Mouse (Mus musculus): ENCODE data around the gene Nrg3. TPM values are rescaled to one million over a fixed set of nuclear protein-coding genes. Genes with fewer than 3 reads are reported as not detected.

Nrg3 gene
- 0.37 and 0.43 TPM in 2 replicates for polyA plus RNA-seq (2016; fragmentation: Nextera tagmentation; extraction: Ambion mirVana)

GRCm38 (mm10) chr14:39472790-39473761 is at the start of gene Nrg3:
Gene Nrg3, minus strand, starts transcription at chr14:39473088.
- H3K27me3 ChIP-seq (ENCODE audit: poor library complexity, severe bottlenecking), result peaks cover 70% of the 10 kb centered on the region

GRCm38 (mm10) chr14:39508956-39509355 is 36.1 kb upstream of the Nrg3 start:
- DNase-seq (ENCODE audit: extremely low spot score, low spot score), result no peak
- Histone ChIP-seq H3K9me3 (peaks cover 9% of the 10 kb centered on the region; the same call in 1 of the 2 replicates), H3K4me3 (no peak overlapping the region), H3K36me3 (replicated peaks) (no peaks in the 10 kb centered on the region), H3K27ac (no peak overlapping the region), H3K4me1 (no peaks in the 10 kb centered on the region), H3K27me3 (ENCODE audit: poor library complexity, severe bottlenecking) (no peaks in the 10 kb centered on the region)
- 91% methylated on average over 1 of the region's 1 CpGs for WGBS

More at GRCm38 (mm10) chr14:39472790-39473761, at the start of gene Nrg3:
- WGBS, result 3% methylated on average over 96 of the region's 121 CpGs
- peak; percentile 62 for DNase-seq (ENCODE audit: extremely low spot score, low spot score)
- Histone ChIP-seq H3K27ac (peak within 1 kb of the TSS; percentile 82), H3K9me3 (no peaks in the 10 kb centered on the region), H3K36me3 (replicated peaks) (no peaks in the 10 kb centered on the region), H3K4me3 (peak within 1 kb of the TSS; percentile 66), H3K4me1 (peaks cover 36% of the 10 kb centered on the region)

DNA sequence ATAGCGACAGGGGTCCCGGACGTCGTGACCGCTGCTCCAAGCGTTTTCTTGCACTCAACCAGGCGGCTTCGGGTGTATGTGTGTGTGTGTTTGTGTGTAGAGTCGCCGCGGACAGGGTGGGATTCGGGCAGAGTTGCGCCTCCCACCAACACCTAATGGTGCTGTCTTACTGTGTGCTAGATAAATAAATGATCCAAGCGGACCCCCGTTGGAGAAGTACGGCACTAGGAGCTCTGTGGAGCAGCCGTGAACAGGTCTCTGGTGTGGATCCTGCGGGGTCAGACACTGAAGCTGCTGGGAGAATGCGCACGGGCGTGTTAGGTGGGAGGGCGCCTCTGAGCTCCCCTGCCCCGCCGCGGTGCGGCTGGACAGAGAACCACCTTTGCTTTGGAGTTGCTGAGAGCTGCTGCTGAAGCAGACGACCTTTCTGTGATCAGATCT is 903 bp upstream of the Nrg3 start:
- Histone ChIP-seq H3K9me3 (no peaks in the 10 kb centered on the region), H3K4me3 (peak overlapping the region; percentile 66), H3K27me3 (ENCODE audit: poor library complexity, severe bottlenecking) (peaks cover 70% of the 10 kb centered on the region), H3K27ac (peak overlapping the region; percentile 82), H3K4me1 (peaks cover 36% of the 10 kb centered on the region), H3K36me3 (replicated peaks) (no peaks in the 10 kb centered on the region)
- peak; percentile 42 for DNase-seq (ENCODE audit: extremely low spot score, low spot score)
- WGBS, result 2% methylated on average over 27 of the region's 27 CpGs

- Histone ChIP-seq H3K4me3 (peak overlapping the region; percentile 66), H3K27me3 (ENCODE audit: poor library complexity, severe bottlenecking) (peaks cover 70% of the 10 kb centered on the region), H3K27ac (peak overlapping the region; percentile 82), H3K9me3 (no peaks in the 10 kb centered on the region), H3K36me3 (replicated peaks) (no peaks in the 10 kb centered on the region), H3K4me1 (peaks cover 36% of the 10 kb centered on the region)
- under 1% methylated on average over 51 of the region's 56 CpGs for WGBS
- no peak for DNase-seq (ENCODE audit: extremely low spot score, low spot score)
These were observed 639 bp downstream of the Nrg3 start for GRCm38 (mm10) chr14:39472146-39472751.

GRCm38 (mm10) chr14:39471236-39471981 is 1.5 kb downstream of the Nrg3 start:
- no peaks in the 10 kb centered on the region for H3K9me3 ChIP-seq
- WGBS, result 2% methylated on average over 12 of the region's 12 CpGs

DNA sequence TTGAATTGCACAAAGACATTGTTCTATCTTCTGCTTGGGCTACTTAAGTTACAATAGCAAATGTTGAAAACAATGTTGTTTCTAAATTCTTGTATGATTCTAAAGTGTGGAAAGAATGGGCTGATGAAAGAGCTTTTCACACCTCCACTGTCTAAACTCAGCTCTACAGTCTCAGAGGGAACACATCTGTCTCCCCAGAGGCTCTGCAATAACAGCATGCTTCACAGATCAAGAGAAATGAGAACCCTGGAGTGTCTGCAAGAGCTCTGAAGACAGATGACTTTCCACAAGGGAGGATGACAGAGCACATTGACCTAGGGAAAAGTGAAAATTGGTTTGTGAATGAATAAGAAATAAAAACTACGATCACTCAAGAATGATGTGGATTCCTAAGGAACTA is 27.4 kb downstream of the Nrg3 start:
- 81% methylated on average over 1 of the region's 1 CpGs for WGBS

More at GRCm38 (mm10) chr14:39471236-39471981, 1.5 kb downstream of the Nrg3 start:
- peak; percentile 30 for DNase-seq (ENCODE audit: extremely low spot score, low spot score)
- Histone ChIP-seq H3K27me3 (ENCODE audit: poor library complexity, severe bottlenecking) (peaks cover 66% of the 10 kb centered on the region), H3K4me3 (peak overlapping the region; percentile 66), H3K36me3 (replicated peaks) (no peaks in the 10 kb centered on the region), H3K4me1 (peaks cover 36% of the 10 kb centered on the region), H3K27ac (peak overlapping the region; percentile 82; the same call in 1 of the 2 replicates)

DNA sequence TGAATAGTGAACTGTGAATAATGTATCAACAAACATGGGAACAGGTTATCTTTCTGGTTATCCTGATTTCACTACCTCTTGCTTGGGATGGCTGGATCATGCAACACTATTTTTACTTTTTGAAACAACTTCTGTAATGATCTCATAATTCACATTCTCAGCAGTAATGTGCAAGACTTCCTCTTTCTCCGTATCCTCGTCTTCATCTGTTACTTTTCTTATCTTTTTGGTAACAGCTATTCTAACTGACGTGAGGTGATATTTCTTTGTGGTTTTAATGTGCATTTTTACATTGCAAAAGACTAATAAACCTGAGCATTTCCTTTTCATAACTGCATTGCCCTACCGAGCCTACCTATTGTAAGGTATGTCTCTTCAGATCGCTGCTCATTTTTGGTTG is 44.4 kb downstream of the Nrg3 start:
- 91% methylated on average over 5 of the region's 5 CpGs for WGBS
- H3K4me1 ChIP-seq, result 0 out of 2 replicates have a peak, but pooled peaks cover under 1% of the 10 kb centered on the region

More for the DNA sequence above, 27.4 kb downstream of the Nrg3 start:
- no peak overlapping the region for H3K27ac ChIP-seq
- H3K4me3 ChIP-seq, result no peak overlapping the region
- no peaks in the 10 kb centered on the region for H3K9me3 ChIP-seq
- H3K27me3 ChIP-seq (ENCODE audit: poor library complexity, severe bottlenecking), result no peaks in the 10 kb centered on the region
- H3K36me3 ChIP-seq (replicated peaks), result no peaks in the 10 kb centered on the region
- no peaks in the 10 kb centered on the region for H3K4me1 ChIP-seq
- DNase-seq (ENCODE audit: extremely low spot score, low spot score), result no peak

GRCm38 (mm10) chr14:39421874-39422273 is 51.0 kb downstream of the Nrg3 start:
- DNase-seq (ENCODE audit: extremely low spot score, low spot score), result no peak
- 53% methylated on average over 1 of the region's 1 CpGs for WGBS
- Histone ChIP-seq H3K4me3 (no peak overlapping the region), H3K4me1 (peaks cover 20% of the 10 kb centered on the region), H3K27me3 (ENCODE audit: poor library complexity, severe bottlenecking) (no peaks in the 10 kb centered on the region), H3K36me3 (replicated peaks) (no peaks in the 10 kb centered on the region), H3K9me3 (no peaks in the 10 kb centered on the region), H3K27ac (no peak overlapping the region)

More for the DNA sequence above, 44.4 kb downstream of the Nrg3 start:
- no peak for DNase-seq (ENCODE audit: extremely low spot score, low spot score)
- Histone ChIP-seq H3K4me3 (no peak overlapping the region), H3K9me3 (no peaks in the 10 kb centered on the region), H3K27me3 (ENCODE audit: poor library complexity, severe bottlenecking) (no peaks in the 10 kb centered on the region), H3K36me3 (replicated peaks) (no peaks in the 10 kb centered on the region), H3K27ac (no peak overlapping the region)

DNA sequence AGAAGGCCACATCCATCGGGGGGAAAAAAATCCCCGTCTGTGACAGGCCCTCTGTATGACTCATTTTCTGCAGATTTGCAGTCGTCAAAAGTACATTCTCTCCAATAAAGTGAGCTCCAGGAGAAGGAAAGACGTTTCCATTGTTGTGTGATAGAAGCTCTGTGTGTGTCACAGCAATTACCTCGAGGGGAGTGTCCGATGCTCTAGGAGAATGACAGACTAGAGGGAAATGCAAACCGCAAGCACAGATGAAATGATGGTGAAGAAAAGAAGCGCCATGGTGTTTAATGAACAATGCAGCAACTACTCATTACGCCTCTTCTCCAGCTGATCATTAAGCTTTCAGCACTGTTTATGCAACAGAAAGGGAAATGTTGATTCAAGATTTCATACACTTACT is 59.6 kb downstream of the Nrg3 start:
- Histone ChIP-seq H3K27me3 (ENCODE audit: poor library complexity, severe bottlenecking) (no peaks in the 10 kb centered on the region), H3K9me3 (no peaks in the 10 kb centered on the region), H3K4me3 (no peak overlapping the region), H3K4me1 (peaks cover 6% of the 10 kb centered on the region; the same call in 1 of the 2 replicates), H3K27ac (no peak overlapping the region), H3K36me3 (replicated peaks) (no peaks in the 10 kb centered on the region)
- WGBS, result 49% methylated on average over 9 of the region's 9 CpGs
- no peak for DNase-seq (ENCODE audit: extremely low spot score, low spot score)

DNA sequence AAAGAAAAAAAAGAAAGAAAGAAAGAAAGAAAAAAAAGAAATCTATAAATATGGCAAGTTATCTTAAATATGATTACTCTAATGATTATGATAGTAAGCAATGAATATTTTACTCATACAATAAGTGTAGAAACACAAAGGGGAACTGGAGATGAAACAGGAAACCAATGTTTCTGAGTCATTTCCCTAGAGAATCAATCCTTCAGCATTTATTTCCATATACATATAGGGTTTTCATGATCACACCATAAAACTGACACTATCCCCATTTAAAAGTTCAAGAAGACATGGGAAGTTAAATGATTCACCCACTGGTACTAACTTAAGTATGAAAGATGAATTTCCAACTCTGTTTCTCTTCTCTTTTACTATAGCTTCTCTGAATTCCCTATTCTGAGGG is 86.0 kb downstream of the Nrg3 start:
- H3K27me3 ChIP-seq (ENCODE audit: poor library complexity, severe bottlenecking), result no peaks in the 10 kb centered on the region
- no peak overlapping the region for H3K27ac ChIP-seq
- H3K9me3 ChIP-seq, result no peaks in the 10 kb centered on the region
- H3K36me3 ChIP-seq (replicated peaks), result no peaks in the 10 kb centered on the region
- H3K4me3 ChIP-seq, result no peak overlapping the region
- no peaks in the 10 kb centered on the region for H3K4me1 ChIP-seq
- DNase-seq (ENCODE audit: extremely low spot score, low spot score), result no peak

DNA sequence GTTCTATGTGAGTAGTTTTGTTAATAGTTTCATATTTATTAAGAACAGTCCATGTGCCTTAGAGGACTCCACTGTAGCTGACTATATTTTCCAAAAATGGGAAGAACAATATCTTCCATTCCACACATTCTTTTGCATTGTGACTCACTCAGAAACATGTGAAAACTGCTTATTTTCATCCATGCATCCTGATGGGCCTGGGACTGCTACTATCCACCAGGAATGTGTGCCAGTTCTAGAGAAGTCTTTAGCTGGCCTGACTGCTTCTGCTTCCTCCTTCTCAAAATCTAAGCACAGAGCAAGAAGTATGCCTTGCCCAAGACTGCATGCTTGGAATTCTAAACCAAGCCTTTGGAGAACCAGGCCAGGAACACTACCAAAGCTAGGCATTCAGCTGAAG is 91.6 kb downstream of the Nrg3 start:
- Histone ChIP-seq H3K9me3 (no peaks in the 10 kb centered on the region), H3K27me3 (ENCODE audit: poor library complexity, severe bottlenecking) (no peaks in the 10 kb centered on the region), H3K4me1 (no peaks in the 10 kb centered on the region), H3K36me3 (replicated peaks) (no peaks in the 10 kb centered on the region), H3K27ac (no peak overlapping the region), H3K4me3 (no peak overlapping the region)
- no peak for DNase-seq (ENCODE audit: extremely low spot score, low spot score)

DNA sequence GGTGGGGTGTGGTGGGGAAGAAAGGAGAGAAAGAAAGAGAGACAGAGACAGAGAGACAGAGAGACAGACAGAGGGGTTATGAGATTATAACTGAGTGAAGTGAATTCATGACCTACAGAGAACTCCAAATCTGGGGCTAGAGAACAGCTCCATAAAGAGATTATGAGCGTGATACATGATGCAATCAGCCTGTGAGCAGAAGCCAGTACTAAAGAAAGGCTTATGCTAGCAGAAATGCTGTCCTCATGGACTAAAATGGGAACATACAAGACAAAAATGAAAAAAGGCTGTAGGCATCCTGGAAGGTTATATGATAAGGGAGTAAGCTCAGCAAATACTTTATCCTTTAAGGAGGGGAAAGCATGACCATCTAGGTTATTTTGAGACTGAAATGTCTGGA is 99.7 kb downstream of the Nrg3 start:
- WGBS, result 88% methylated on average over 1 of the region's 1 CpGs
- Histone ChIP-seq H3K36me3 (replicated peaks) (no peaks in the 10 kb centered on the region), H3K27me3 (ENCODE audit: poor library complexity, severe bottlenecking) (no peaks in the 10 kb centered on the region), H3K4me3 (no peak overlapping the region), H3K9me3 (no peaks in the 10 kb centered on the region), H3K4me1 (no peaks in the 10 kb centered on the region), H3K27ac (no peak overlapping the region)
- DNase-seq (ENCODE audit: extremely low spot score, low spot score), result no peak

Measured in forebrain, embryonic 10.5 days (tissue).